Mouse (Mus musculus) lung, embryonic 14.5 days (tissue): ENCODE data around the gene Col26a1. TPM values are rescaled to one million over a fixed set of nuclear protein-coding genes. Genes with fewer than 3 reads are reported as not detected.
A peak's percentile ranks its signal among the peaks of the same experiment; 100 is the strongest.

ENCODE experiments used
- ATAC-seq: fragments of 200-750 bp; cut with Nextera tagmentation; 2 replicates; pipeline ENCODE4 v1.8.0; 2017; ENCODE audit warnings: mild to moderate bottlenecking, moderate TSS enrichment, moderate library complexity; ENCODE audit not compliant: insufficient read depth
- DNase-seq: peaks from one replicate; pipeline ENCODE4 v3.0.0-alpha.2; 2015
- H3K27ac ChIP-seq: fragments of 300-500 bp; sonication (generic); 2 replicates; pipeline ENCODE4 v1.5.1; 2014; ENCODE audit warnings: low read depth, mild to moderate bottlenecking, moderate library complexity
- H3K27me3 ChIP-seq: fragments of 300-500 bp; sonication (generic); 2 replicates; pipeline ENCODE4 v1.6.1; 2014; ENCODE audit warnings: low read length, control low read depth; ENCODE audit not compliant: insufficient read depth
- H3K36me3 ChIP-seq: fragments of 300-500 bp; sonication (generic); 2 replicates; pipeline ENCODE4 v1.6.1; 2014; ENCODE audit warnings: control low read depth; ENCODE audit not compliant: insufficient read depth
- H3K4me1 ChIP-seq: fragments of 300-500 bp; sonication (generic); 2 replicates; pipeline ENCODE4 v1.6.1; 2014; ENCODE audit warnings: antibody characterized with exemption, control low read depth; ENCODE audit not compliant: insufficient read depth
- H3K4me2 ChIP-seq: fragments of 300-500 bp; sonication (generic); 2 replicates; pipeline ENCODE4 v1.6.1; 2014; ENCODE audit warnings: mild to moderate bottlenecking
- H3K4me3 ChIP-seq: fragments of 300-500 bp; sonication (generic); 2 replicates; pipeline ENCODE4 v1.5.1; 2014; ENCODE audit warnings: low read depth, low read length
- H3K9ac ChIP-seq: fragments of 300-500 bp; sonication (generic); 2 replicates; pipeline ENCODE4 v1.6.1; 2014
- H3K9me3 ChIP-seq: fragments of 300-500 bp; sonication (generic); 2 replicates; pipeline ENCODE4 v1.6.1; 2016; ENCODE audit warnings: low read depth, low read length, control low read depth
- CTCF ChIP-seq: IDR thresholded peaks from 2 replicates; pipeline ENCODE4 v1.5.1; 2016; ENCODE audit warnings: antibody characterized with exemption, low read depth
- WGBS: fragments of 180-500 bp; shearing (Covaris S2); extraction: QIAGEN DNeasy Blood & Tissue Kit; methylation state at CpG from one replicate; pipeline ENCODE4 v1.1.7; 2014; 5-methylcytosine and 5-hydroxymethylcytosine counted together
- polyA plus RNA-seq: library from polyadenylated mRNA; unstranded; fragments of >200 nt; fragmentation: Nextera tagmentation; extraction: Ambion mirVana; gene quantifications from 2 replicates; pipeline ENCODE4 v1.2.1, GENCODE M21; 2014

The Col26a1 gene
- polyA plus RNA-seq, 1 experiment from 2014 or later = 11.7 TPM

GRCm38 (mm10) chr5:136881380-136882009 is 1.5 kb downstream of the Col26a1 start:
- peak; percentile 77 for ATAC-seq
- DNase-seq = peak; percentile 96
- H3K36me3 ChIP-seq = no peaks in the 10 kb centered on the region
- peak overlapping the region; percentile 64 for H3K9ac ChIP-seq
- H3K4me1 ChIP-seq = no peaks in the 10 kb centered on the region
- WGBS = 5% methylated on average over 39 of the region's 39 CpGs
- H3K27ac ChIP-seq = no peak overlapping the region
- no peaks in the 10 kb centered on the region for H3K9me3 ChIP-seq
- H3K4me3 ChIP-seq = peak overlapping the region; percentile 56
- H3K4me2 ChIP-seq = peak overlapping the region; percentile 87
- peaks cover 25% of the 10 kb centered on the region for H3K27me3 ChIP-seq
- TF ChIP-seq CTCF = peak; percentile 93

GRCm38 (mm10) chr5:136880101-136880500 is 2.9 kb downstream of the Col26a1 start:
- ATAC-seq = no peak
- no peak for DNase-seq
- Histone ChIP-seq H3K36me3 (no peaks in the 10 kb centered on the region), H3K9ac (no peak overlapping the region), H3K9me3 (no peaks in the 10 kb centered on the region), H3K4me3 (no peak overlapping the region), H3K4me2 (no peak overlapping the region), H3K27me3 (peaks cover 25% of the 10 kb centered on the region), H3K27ac (no peak overlapping the region), H3K4me1 (no peaks in the 10 kb centered on the region)
- TF ChIP-seq CTCF = no peak
- WGBS = 75% methylated on average over 8 of the region's 8 CpGs

GRCm38 (mm10) chr5:136874271-136874670 is 8.7 kb downstream of the Col26a1 start:
- DNase-seq (no peak), ATAC-seq (no peak)
- Histone ChIP-seq H3K27me3 (no peaks in the 10 kb centered on the region), H3K9me3 (no peaks in the 10 kb centered on the region), H3K4me2 (no peak overlapping the region), H3K4me1 (no peaks in the 10 kb centered on the region; the same call in 1 of the 2 replicates), H3K36me3 (no peaks in the 10 kb centered on the region), H3K9ac (no peak overlapping the region), H3K27ac (no peak overlapping the region), H3K4me3 (no peak overlapping the region)
- WGBS = 43% methylated on average over 10 of the region's 10 CpGs
- no peak for TF ChIP-seq CTCF

- H3K4me2 ChIP-seq = no peak overlapping the region
- no peak overlapping the region for H3K9ac ChIP-seq
- no peaks in the 10 kb centered on the region for H3K36me3 ChIP-seq
- no peaks in the 10 kb centered on the region for H3K9me3 ChIP-seq
- TF ChIP-seq CTCF = no peak
- DNase-seq (no peak), ATAC-seq (no peak)
- no peaks in the 10 kb centered on the region; the same call in 1 of the 2 replicates for H3K4me1 ChIP-seq
- H3K27ac ChIP-seq = no peak overlapping the region
- no peaks in the 10 kb centered on the region for H3K27me3 ChIP-seq
- no peak overlapping the region for H3K4me3 ChIP-seq
- WGBS = 70% methylated on average over 8 of the region's 8 CpGs
These were observed 10.6 kb downstream of the Col26a1 start for GRCm38 (mm10) chr5:136872417-136872816.

GRCm38 (mm10) chr5:136869451-136870114 is 13.4 kb downstream of the Col26a1 start:
- Histone ChIP-seq H3K36me3 (no peaks in the 10 kb centered on the region), H3K4me2 (no peak overlapping the region), H3K4me1 (no peaks in the 10 kb centered on the region; the same call in 1 of the 2 replicates), H3K9ac (no peak overlapping the region), H3K27me3 (no peaks in the 10 kb centered on the region), H3K4me3 (no peak overlapping the region), H3K9me3 (no peaks in the 10 kb centered on the region), H3K27ac (peak overlapping the region; percentile 30)
- DNase-seq = no peak
- TF ChIP-seq CTCF = no peak
- ATAC-seq = no peak
- WGBS = 50% methylated on average over 10 of the region's 10 CpGs

GRCm38 (mm10) chr5:136867706-136868105 is 15.3 kb downstream of the Col26a1 start:
- TF ChIP-seq CTCF = no peak
- no peaks in the 10 kb centered on the region for H3K36me3 ChIP-seq
- no peak for ATAC-seq
- H3K9me3 ChIP-seq = no peaks in the 10 kb centered on the region
- no peak overlapping the region for H3K4me3 ChIP-seq
- no peak for DNase-seq
- 52% methylated on average over 5 of the region's 5 CpGs for WGBS
- no peak overlapping the region for H3K27ac ChIP-seq
- H3K27me3 ChIP-seq = no peaks in the 10 kb centered on the region
- no peak overlapping the region for H3K4me2 ChIP-seq
- peaks cover 17% of the 10 kb centered on the region for H3K4me1 ChIP-seq
- no peak overlapping the region for H3K9ac ChIP-seq

- H3K4me2 ChIP-seq = peak overlapping the region; percentile 40
- DNase-seq (peak; percentile 89), ATAC-seq (peak; percentile 89)
- H3K36me3 ChIP-seq = no peaks in the 10 kb centered on the region
- peak overlapping the region; percentile 22; the same call in 1 of the 2 replicates for H3K9ac ChIP-seq
- H3K27ac ChIP-seq = peak overlapping the region; percentile 93
- H3K4me3 ChIP-seq = no peak overlapping the region
- WGBS = 7% methylated on average over 14 of the region's 14 CpGs
- TF ChIP-seq CTCF = no peak
- peaks cover 18% of the 10 kb centered on the region for H3K4me1 ChIP-seq
- H3K27me3 ChIP-seq = no peaks in the 10 kb centered on the region
- H3K9me3 ChIP-seq = no peaks in the 10 kb centered on the region
These were observed 18.9 kb downstream of the Col26a1 start for GRCm38 (mm10) chr5:136863961-136864674.
